Mouse (Mus musculus): Measurements from ENCODE around the gene Npdc1.

DNA sequence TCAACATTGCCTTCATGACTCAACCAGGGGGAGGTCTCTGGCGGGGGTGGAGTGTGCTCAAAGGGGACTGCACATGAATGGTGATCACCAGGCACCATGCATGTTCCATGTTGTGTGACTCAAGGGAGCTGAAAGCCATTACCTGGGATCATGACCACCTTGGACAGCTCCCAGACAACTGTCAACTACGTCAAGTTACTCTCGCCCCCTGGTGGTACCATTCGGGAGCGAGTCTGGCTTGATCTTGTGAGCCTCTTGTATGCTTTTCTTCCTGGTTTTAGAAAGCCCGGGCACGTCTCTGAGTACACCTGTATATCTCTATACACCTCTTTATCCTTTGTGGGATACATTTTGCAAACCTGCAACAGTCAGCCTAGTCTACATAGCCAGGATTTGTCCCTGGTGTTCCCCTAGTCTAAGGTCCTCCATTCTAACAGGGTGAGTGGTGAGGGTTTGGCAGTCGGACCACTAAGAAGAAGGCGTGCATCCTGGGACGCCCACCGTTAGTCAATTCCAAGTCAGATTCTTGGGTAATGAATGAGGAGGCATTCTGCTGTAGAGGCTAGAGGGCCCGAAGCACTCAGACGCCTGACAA lies 3.3 kb downstream of the Npdc1 start:
- peak; percentile 86 for TF ChIP-seq CTCF (IDR thresholded peaks at IDR 0.05)
- TF ChIP-seq EP300 (IDR thresholded peaks at IDR 0.05): no peak
